Mouse (Mus musculus) forebrain, embryonic 14.5 days (tissue): ENCODE data around the gene Dnase2a. TPM values are rescaled to one million over a fixed set of nuclear protein-coding genes. Genes with fewer than 3 reads are reported as not detected.
A peak's percentile ranks its signal among the peaks of the same experiment; 100 is the strongest.
"Not testable (repeated sequence)": the region's sequence is repeated elsewhere in the genome, so short reads cannot be mapped to it uniquely, and the experiment has no call there.

Source experiments
- ATAC-seq: fragments of 200-750 bp; cut with Nextera tagmentation; 2 replicates; pipeline ENCODE4 v1.8.0; 2017; ENCODE audit warnings: mild to moderate bottlenecking, moderate library complexity
- DNase-seq: peaks from one replicate; pipeline ENCODE4 v3.0.0-alpha.2; 2015; ENCODE audit warnings: low spot score
- H3K27ac ChIP-seq: fragments of 300-500 bp; sonication (generic); 2 replicates; pipeline ENCODE4 v1.5.1; 2014; ENCODE audit warnings: low read depth, mild to moderate bottlenecking, control low read depth, low read length, moderate library complexity
- H3K27me3 ChIP-seq: fragments of 300-500 bp; sonication (generic); replicated peaks from 2 replicates; pipeline ENCODE4 v1.6.1; 2014; ENCODE audit warnings: low read length, control low read depth, mixed read lengths; ENCODE audit not compliant: control insufficient read depth, insufficient read depth
- H3K36me3 ChIP-seq: fragments of 300-500 bp; sonication (generic); 2 replicates; pipeline ENCODE4 v1.6.1; 2014; ENCODE audit warnings: low read length, control low read depth; ENCODE audit not compliant: control insufficient read depth, insufficient read depth
- H3K4me1 ChIP-seq: fragments of 300-500 bp; sonication (generic); 2 replicates; pipeline ENCODE4 v1.6.1; 2014; ENCODE audit warnings: antibody characterized with exemption, low read length, control low read depth; ENCODE audit not compliant: control insufficient read depth, insufficient read depth
- H3K4me2 ChIP-seq: fragments of 300-500 bp; sonication (generic); 2 replicates; pipeline ENCODE4 v1.6.1; 2014; ENCODE audit warnings: mild to moderate bottlenecking, control low read depth, low read length
- H3K4me3 ChIP-seq: fragments of 300-500 bp; sonication (generic); 2 replicates; pipeline ENCODE4 v1.5.1; 2014; ENCODE audit warnings: low read depth, low read length, control low read depth
- H3K9ac ChIP-seq: fragments of 300-500 bp; sonication (generic); 2 replicates; pipeline ENCODE4 v1.6.1; 2014; ENCODE audit warnings: mild to moderate bottlenecking, low read length, control low read depth, moderate library complexity
- H3K9me3 ChIP-seq: fragments of 300-500 bp; sonication (generic); replicated peaks from 2 replicates; pipeline ENCODE4 v1.6.1; 2016; ENCODE audit warnings: low read length, control low read depth, mixed read lengths; ENCODE audit not compliant: control insufficient read depth
- WGBS: fragments of 180-500 bp; shearing (Covaris S2); extraction: QIAGEN DNeasy Blood & Tissue Kit; methylation state at CpG from one replicate; pipeline ENCODE4 v1.1.7; 2014; 5-methylcytosine and 5-hydroxymethylcytosine counted together
- polyA plus RNA-seq: library from polyadenylated mRNA; unstranded; fragments of >200 nt; fragmentation: Nextera tagmentation; extraction: Ambion mirVana; gene quantifications from 2 replicates; pipeline ENCODE4 v1.2.1, GENCODE M21; 2014

Dnase2a gene
- polyA plus RNA-seq, 1 experiment from 2014 or later = 4.8 TPM

DNA sequence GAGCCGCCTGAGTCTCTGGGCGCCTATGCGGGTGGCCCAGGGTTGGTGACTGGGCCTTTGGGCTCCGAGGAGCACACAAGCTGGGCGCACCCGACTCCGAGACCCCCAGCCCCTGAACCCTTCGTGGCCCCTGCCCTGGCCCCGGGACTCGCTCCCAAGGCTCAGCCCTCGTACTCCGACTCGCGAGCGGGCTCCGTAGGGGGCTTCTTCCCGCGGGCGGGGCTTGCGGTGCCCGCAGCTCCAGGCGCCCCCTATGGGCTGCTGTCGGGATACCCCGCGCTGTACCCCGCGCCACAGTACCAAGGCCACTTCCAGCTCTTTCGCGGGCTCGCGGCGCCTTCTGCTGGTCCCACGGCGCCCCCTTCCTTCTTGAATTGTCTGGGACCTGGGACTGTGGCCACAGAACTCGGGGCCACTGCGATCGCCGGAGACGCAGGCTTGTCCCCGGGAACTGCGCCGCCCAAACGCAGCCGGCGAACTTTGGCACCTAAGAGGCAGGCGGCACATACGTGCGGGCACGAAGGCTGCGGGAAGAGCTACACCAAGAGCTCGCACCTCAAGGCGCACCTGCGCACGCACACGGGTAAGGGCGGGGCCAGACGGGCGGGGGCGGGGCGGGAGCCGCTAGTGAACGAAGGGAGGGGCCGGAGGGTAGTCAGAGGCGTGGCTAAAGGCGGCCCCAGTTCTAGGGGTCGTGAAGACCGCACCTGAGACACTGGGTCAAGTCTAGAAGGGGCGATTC, 5.3 kb upstream of the Dnase2a start:
- Histone ChIP-seq H3K27ac (peak overlapping the region; percentile 24; the same call in 1 of the 2 replicates), H3K9ac (peak overlapping the region; percentile 72), H3K9me3 (no peaks in the 10 kb centered on the region), H3K4me3 (peak overlapping the region; percentile 48), H3K36me3 (no peaks in the 10 kb centered on the region), H3K4me1 (peaks cover 6% of the 10 kb centered on the region), H3K27me3 (no peaks in the 10 kb centered on the region), H3K4me2 (peak overlapping the region; percentile 92)
- WGBS = under 1% methylated on average over 68 of the region's 68 CpGs
- ATAC-seq (peak; percentile 93), DNase-seq (peak; percentile 91)

- no peaks in the 10 kb centered on the region for H3K36me3 ChIP-seq
- no peak for ATAC-seq
- no peak overlapping the region for H3K4me2 ChIP-seq
- H3K9me3 ChIP-seq = no peaks in the 10 kb centered on the region
- peaks cover 13% of the 10 kb centered on the region for H3K4me1 ChIP-seq
- H3K9ac ChIP-seq = no peak overlapping the region
- WGBS = 93% methylated on average over 7 of the region's 7 CpGs
- no peak overlapping the region for H3K4me3 ChIP-seq
- no peaks in the 10 kb centered on the region for H3K27me3 ChIP-seq
- no peak overlapping the region for H3K27ac ChIP-seq
- DNase-seq = no peak
Measured at GRCm38 (mm10) chr8:84904351-84904750, 4.0 kb upstream of the Dnase2a start.

- Histone ChIP-seq H3K9ac (no peak overlapping the region), H3K27ac (no peak overlapping the region), H3K36me3 (peaks cover 21% of the 10 kb centered on the region), H3K9me3 (no peaks in the 10 kb centered on the region), H3K27me3 (no peaks in the 10 kb centered on the region), H3K4me2 (no peak overlapping the region), H3K4me1 (peaks cover 14% of the 10 kb centered on the region), H3K4me3 (no peak overlapping the region)
- DNase-seq = no peak
- WGBS = 95% methylated on average over 9 of the region's 9 CpGs
- no peak for ATAC-seq
Measured at GRCm38 (mm10) chr8:84907037-84907436, 1.3 kb upstream of the Dnase2a start.

- 82% methylated on average over 8 of the region's 8 CpGs for WGBS
- Histone ChIP-seq H3K27ac (no peak overlapping the region), H3K4me2 (no peak overlapping the region), H3K9me3 (no peaks in the 10 kb centered on the region), H3K27me3 (no peaks in the 10 kb centered on the region; the same call in 1 of the 2 replicates), H3K9ac (no peak overlapping the region), H3K4me3 (no peak overlapping the region), H3K4me1 (peaks cover 13% of the 10 kb centered on the region), H3K36me3 (peaks cover 25% of the 10 kb centered on the region)
- ATAC-seq = no peak
- no peak for DNase-seq
Measured at GRCm38 (mm10) chr8:84907493-84907892, 867 bp upstream of the Dnase2a start.

- Histone ChIP-seq H3K4me3 (peak overlapping the region; percentile 39), H3K4me2 (peak overlapping the region; percentile 72), H3K4me1 (peaks cover 14% of the 10 kb centered on the region), H3K36me3 (peaks cover 30% of the 10 kb centered on the region)
- H3K9ac ChIP-seq, ATAC-seq, DNase-seq, H3K27me3 ChIP-seq, H3K9me3 ChIP-seq, H3K27ac ChIP-seq: not testable (repeated sequence)
- WGBS = 30% methylated on average over 7 of the region's 7 CpGs
Measured at GRCm38 (mm10) chr8:84907979-84908378, 381 bp upstream of the Dnase2a start.

DNA sequence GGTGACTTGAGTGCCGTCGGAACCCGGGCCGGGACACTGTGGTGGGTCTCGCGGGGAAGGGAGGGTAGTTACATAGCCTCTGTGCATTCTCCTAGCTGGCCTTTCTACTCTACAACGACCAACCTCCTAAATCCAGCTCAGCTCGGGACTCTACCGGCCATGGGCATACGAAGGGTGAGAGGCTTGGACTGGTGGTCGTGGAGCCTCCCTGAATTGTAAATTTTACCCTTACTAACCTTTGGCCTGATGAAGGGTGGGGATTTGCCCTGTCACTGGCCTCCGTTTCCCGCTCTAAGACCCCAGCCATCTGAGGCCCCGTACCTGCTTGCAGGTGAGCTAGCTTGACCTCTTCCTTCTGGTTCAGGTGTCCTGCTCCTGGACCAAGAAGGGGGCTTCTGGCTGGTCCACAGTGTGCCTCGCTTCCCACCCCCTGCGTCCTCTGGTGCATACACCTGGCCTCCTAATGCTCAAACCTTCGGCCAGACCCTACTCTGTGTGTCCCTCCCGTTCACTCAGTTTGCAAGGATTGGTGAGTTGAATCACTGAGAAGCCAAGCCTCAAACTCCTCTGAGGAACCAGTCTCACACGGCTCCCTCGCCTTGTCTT, 905 bp downstream of the Dnase2a start:
- H3K4me3 ChIP-seq = peak overlapping the region; percentile 39
- WGBS = 50% methylated on average over 20 of the region's 20 CpGs
- peak overlapping the region; percentile 72 for H3K4me2 ChIP-seq
- H3K4me1 ChIP-seq = peaks cover 15% of the 10 kb centered on the region
- ATAC-seq = peak; percentile 8; the same call in 1 of the 2 replicates
- peak overlapping the region; percentile 61 for H3K9ac ChIP-seq
- H3K27ac ChIP-seq = no peak overlapping the region
- peaks cover 38% of the 10 kb centered on the region for H3K36me3 ChIP-seq
- 0 out of 2 replicates have a peak, but pooled peaks cover 4% of the 10 kb centered on the region for H3K9me3 ChIP-seq
- DNase-seq = no peak
- peaks cover 13% of the 10 kb centered on the region for H3K27me3 ChIP-seq

DNA sequence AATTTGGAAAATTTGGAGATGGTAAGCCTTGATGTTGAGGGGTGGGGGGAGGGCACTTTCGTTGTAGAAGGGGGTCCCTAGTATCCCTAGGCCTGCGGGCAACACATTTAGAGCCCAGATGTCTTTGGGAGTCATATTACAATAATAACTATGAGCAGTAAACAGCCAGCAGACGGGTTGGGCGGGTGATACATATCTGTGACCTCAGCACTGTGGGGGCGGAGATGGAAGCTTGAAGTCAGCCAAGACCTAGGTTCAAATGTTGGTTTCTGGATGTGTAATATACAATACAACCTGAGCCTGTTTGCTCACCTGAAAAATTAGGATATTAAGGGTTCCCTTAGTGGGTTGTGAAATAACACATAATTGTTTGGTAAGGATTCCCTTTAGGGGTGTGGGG, 1.6 kb downstream of the Dnase2a start:
- Histone ChIP-seq H3K36me3 (peaks cover 42% of the 10 kb centered on the region), H3K9me3 (0 out of 2 replicates have a peak, but pooled peaks cover 4% of the 10 kb centered on the region), H3K9ac (no peak overlapping the region), H3K27me3 (peaks cover 13% of the 10 kb centered on the region), H3K4me1 (peaks cover 15% of the 10 kb centered on the region), H3K4me3 (no peak overlapping the region), H3K4me2 (no peak overlapping the region), H3K27ac (no peak overlapping the region)
- ATAC-seq (no peak), DNase-seq (no peak)
- WGBS = 89% methylated on average over 5 of the region's 5 CpGs

GRCm38 (mm10) chr8:84910551-84910950, 2.2 kb downstream of the Dnase2a start:
- Histone ChIP-seq H3K9ac (no peak overlapping the region), H3K27ac (no peak overlapping the region), H3K9me3 (0 out of 2 replicates have a peak, but pooled peaks cover 4% of the 10 kb centered on the region), H3K4me2 (no peak overlapping the region), H3K27me3 (peaks cover 13% of the 10 kb centered on the region), H3K4me3 (no peak overlapping the region), H3K4me1 (peaks cover 15% of the 10 kb centered on the region), H3K36me3 (peaks cover 48% of the 10 kb centered on the region)
- DNase-seq (no peak), ATAC-seq (no peak)
- 87% methylated on average over 6 of the region's 6 CpGs for WGBS

DNA sequence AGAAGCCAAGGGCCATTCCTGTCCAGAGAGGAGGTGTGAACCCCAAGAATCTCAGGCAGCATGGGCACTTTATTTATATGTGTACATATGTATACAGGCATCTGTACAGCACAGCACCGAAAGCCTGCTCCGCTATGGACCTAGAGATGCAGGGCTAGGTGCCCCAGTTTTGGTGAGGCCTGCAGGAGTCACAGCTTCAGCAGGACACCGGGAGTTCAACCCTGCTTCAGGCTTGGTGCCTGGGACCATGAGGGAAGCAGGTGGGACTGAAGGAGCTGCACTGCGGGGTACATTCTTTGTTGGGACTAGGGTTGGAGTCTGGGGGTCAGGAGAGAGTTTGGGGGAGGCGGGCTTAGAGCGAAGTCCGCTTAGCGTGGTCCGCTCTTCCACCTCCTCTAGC, 3.5 kb downstream of the Dnase2a start:
- H3K4me2 ChIP-seq = no peak overlapping the region
- H3K9me3 ChIP-seq = 0 out of 2 replicates have a peak, but pooled peaks cover 4% of the 10 kb centered on the region
- H3K4me1 ChIP-seq = peaks cover 15% of the 10 kb centered on the region
- peaks cover 61% of the 10 kb centered on the region for H3K36me3 ChIP-seq
- H3K9ac ChIP-seq = no peak overlapping the region
- ATAC-seq (no peak), DNase-seq (no peak)
- no peak overlapping the region for H3K27ac ChIP-seq
- WGBS = 87% methylated on average over 9 of the region's 9 CpGs
- H3K27me3 ChIP-seq = peaks cover 13% of the 10 kb centered on the region
- H3K4me3 ChIP-seq = no peak overlapping the region
